Comparison of ENCODE assay signal across 19 mouse cellular contexts in the genomic region with DNA sequence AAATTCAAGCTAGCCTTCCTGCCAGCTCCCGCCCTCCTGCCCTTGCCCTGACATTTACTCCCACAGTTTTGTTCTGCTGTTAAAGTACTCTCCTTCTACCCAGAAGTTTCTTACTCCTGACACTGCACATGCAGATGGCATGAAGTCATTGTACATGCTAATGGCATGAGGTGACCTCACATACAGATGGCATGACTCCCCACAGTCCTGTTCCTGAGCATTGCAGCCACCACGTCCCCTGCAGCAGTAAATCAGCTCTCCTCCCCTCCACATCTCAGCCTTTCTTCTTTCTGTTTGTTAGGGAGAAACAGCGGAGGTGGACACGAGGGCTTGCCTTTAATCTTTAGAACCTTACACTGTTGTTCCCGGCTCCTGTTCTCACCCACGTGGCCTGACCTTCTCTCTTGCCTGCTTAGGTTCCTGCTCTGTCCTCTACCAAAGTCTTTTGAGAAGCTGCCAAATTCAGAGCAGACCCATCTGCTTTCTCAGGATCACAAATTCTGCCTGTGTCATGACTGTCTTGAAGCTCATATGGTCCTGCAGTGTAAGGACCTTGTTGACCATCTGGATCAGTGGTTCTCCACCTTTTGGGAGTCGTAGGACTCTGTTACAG. TPM values are rescaled to one million over a fixed set of nuclear protein-coding genes. Genes with fewer than 3 reads are reported as not detected.
DNase-seq lines count a peak whose midpoint lies in the region; ATAC-seq and TF ChIP-seq lines count a peak whose summit lies in the region.
"Had no signal": no experiment of that assay in that cellular context is flagged by ENCODE, and none has a peak within 500 bp of the region (broad histone marks: within the 10 kb centered on the region; RNA-seq: fewer than 3 reads in every experiment).

No protein-coding gene starts in this region.

- intact Hi-C loops in heart, adult 2 months (cut with DNase I), result no loop called here

- TF ChIP-seq CTCF in kidney, adult 2 months (conservative IDR thresholded peaks at IDR 0.05; ENCODE audit: insufficient read depth, insufficient read length, low read depth, low read length), result no peak
- TF ChIP-seq CTCF in heart, adult 2 months (IDR thresholded peaks at IDR 0.05), result no peak

- 47% methylated on average over 7 of the region's 7 CpGs for WGBS in kidney, embryonic 14.5 days
- 65% methylated on average over 7 of the region's 7 CpGs for WGBS in kidney, adult 2 months
- WGBS in heart, adult 2 months, result 71% methylated on average over 7 of the region's 7 CpGs

- no peak overlapping the region for H3K4me2 ChIP-seq in kidney, embryonic 14.5 days (replicated peaks; ENCODE audit: low read depth, low read length)
- H3K4me2 ChIP-seq: embryonic facial prominence, embryonic 13.5 days; heart, embryonic 12.5 days; limb, embryonic 12.5 days had no signal

- no peaks in the 10 kb centered on the region for H3K27me3 ChIP-seq in kidney, embryonic 14.5 days (ENCODE audit: control insufficient read depth, insufficient read depth, low read length)
- no peaks in the 10 kb centered on the region for H3K27me3 ChIP-seq in kidney, adult 2 months (replicated peaks; ENCODE audit: control insufficient read depth, insufficient read depth, low read length)
- no peaks in the 10 kb centered on the region for H3K27me3 ChIP-seq in heart, adult 2 months (ENCODE audit: control insufficient read depth, insufficient read depth, low read length)
- H3K27me3 ChIP-seq: embryonic facial prominence, embryonic 13.5 days; heart, embryonic 12.5 days; limb, embryonic 12.5 days had no signal

- no peak overlapping the region for H3K9ac ChIP-seq in kidney, embryonic 14.5 days (ENCODE audit: low read depth, low read length)
- no peak overlapping the region for H3K9ac ChIP-seq in heart, adult 2 months (ENCODE audit: low read depth, low read length)
- H3K9ac ChIP-seq: embryonic facial prominence, embryonic 13.5 days; heart, embryonic 12.5 days; limb, embryonic 12.5 days; liver, embryonic 14.5 days had no signal

- H3K36me3 ChIP-seq in kidney, embryonic 14.5 days (ENCODE audit: control insufficient read depth, insufficient read depth, low read length), result peaks cover 96% of the 10 kb centered on the region
- H3K36me3 ChIP-seq in kidney, adult 2 months (ENCODE audit: control insufficient read depth, insufficient read depth, low read length), result no peaks in the 10 kb centered on the region
- no peaks in the 10 kb centered on the region for H3K36me3 ChIP-seq in heart, adult 2 months (ENCODE audit: control insufficient read depth, insufficient read depth, low read length)

- peak; percentile 62 for ATAC-seq in kidney, embryonic 14.5 days (ENCODE audit: low FRiP score, low TSS enrichment)
- ATAC-seq: lung, postnatal 0 days had no signal

- H3K4me3 ChIP-seq in kidney, embryonic 14.5 days (ENCODE audit: low read length), result no peak overlapping the region
- H3K4me3 ChIP-seq in kidney, adult 2 months (ENCODE audit: insufficient read depth, low read depth, low read length), result no peak overlapping the region
- no peak overlapping the region for H3K4me3 ChIP-seq in heart, adult 2 months
- H3K4me3 ChIP-seq: embryonic facial prominence, embryonic 13.5 days; heart, embryonic 12.5 days; limb, embryonic 12.5 days had no signal

- TF ChIP-seq POLR2A in kidney, adult 2 months (IDR thresholded peaks at IDR 0.05; ENCODE audit: low read depth, low read length), result no peak
- no peak for TF ChIP-seq POLR2A in heart, adult 2 months (IDR thresholded peaks at IDR 0.05; ENCODE audit: insufficient read depth, low read depth, low read length)

- H3K9me3 ChIP-seq in kidney, embryonic 14.5 days (ENCODE audit: control insufficient read depth, low read length), result no peaks in the 10 kb centered on the region
- H3K9me3 ChIP-seq: embryonic facial prominence, embryonic 13.5 days; heart, embryonic 12.5 days; limb, embryonic 12.5 days had no signal

- H3K4me1 ChIP-seq in kidney, embryonic 14.5 days (ENCODE audit: control insufficient read depth, insufficient read depth, low read length), result no peaks in the 10 kb centered on the region
- no peaks in the 10 kb centered on the region for H3K4me1 ChIP-seq in kidney, adult 2 months (ENCODE audit: control insufficient read depth, insufficient read depth, low read length)
- H3K4me1 ChIP-seq in heart, adult 2 months (ENCODE audit: control insufficient read depth, insufficient read depth, low read length), result no peaks in the 10 kb centered on the region
- H3K4me1 ChIP-seq: embryonic facial prominence, embryonic 13.5 days; heart, embryonic 12.5 days; limb, embryonic 12.5 days had no signal

- TF ChIP-seq EP300 in heart, adult 2 months (IDR thresholded peaks at IDR 0.05; ENCODE audit: insufficient read depth, low read depth, low read length), result no peak

- H3K27ac ChIP-seq in kidney, embryonic 14.5 days (ENCODE audit: low read depth, low read length), result no peak overlapping the region
- H3K27ac ChIP-seq in kidney, adult 2 months (ENCODE audit: insufficient read depth, low read depth, low read length), result no peak overlapping the region
- no peak overlapping the region for H3K27ac ChIP-seq in heart, adult 2 months
- H3K27ac ChIP-seq: embryonic facial prominence, embryonic 13.5 days; limb, embryonic 12.5 days; liver, embryonic 14.5 days had no signal

- peak; percentile 22 to 26 for DNase-seq in adrenal gland, postnatal 36 days
- DNase-seq in adrenal gland, postnatal 25 days, result no peak
- DNase-seq in kidney, adult 2 months, result no peak
- DNase-seq in brain, adult 2 months (ENCODE audit: low read depth, low spot score), result peak; percentile 95
- peak; percentile 81 for DNase-seq in cerebellum, adult 9-11 months
- DNase-seq in heart, adult 2 months, result no peak
- DNase-seq in lung, postnatal 10 days, result no peak
- DNase-seq: gastrocnemius, postnatal 14 days; kidney, adult 8-10 months; right cerebral cortex, postnatal 25 days; thymus, postnatal 14 days had no signal

- no peaks in the 10 kb centered on the region for H3K79me2 ChIP-seq in heart, adult 2 months (replicated peaks; ENCODE audit: control insufficient read depth, insufficient read depth, low read length)

RNA-seq across cellular contexts. Expression of a gene that starts 58.7 kb away (rescaled TPM):
- 1 to 10 TPM in 1 of 2 experiments, under 1 TPM in 1; 0.89 to 1.1 TPM for total RNA-seq in adrenal gland, postnatal 36 days (2021)
- total RNA-seq in adrenal gland, postnatal 25 days (2021), result not detected in 2 replicates
- 0.19 TPM in 1 of 2 replicates, not detected in the other for polyA plus RNA-seq in kidney, embryonic 14.5 days (2014; fragmentation: Nextera tagmentation; extraction: Ambion mirVana)
- polyA plus RNA-seq in kidney, adult 2 months (2012; rRNA removed), result 0.12 and 0.38 TPM in 2 replicates
- total RNA-seq in heart, adult 2 months (2021), result under 1 TPM in 1 of 2 experiments, not detected in 1; 0.23 TPM
- polyA plus RNA-seq in heart, adult 2 months (2012; rRNA removed), result 0.20 TPM in 2 replicates
- total RNA-seq: heart, postnatal 25 days; MEL had no signal

Comparison
In these comparisons a context has a peak if more than half of its experiments do, and no peak if none do; other contexts are left out.
1. DNase-seq: peak in adrenal gland, postnatal 36 days (2 of 2), brain, adult 2 months (single experiment) and cerebellum, adult 9-11 months (single experiment); none in adrenal gland, postnatal 25 days (single experiment), kidney, adult 2 months (single experiment), heart, adult 2 months (0 of 2) and lung, postnatal 10 days (single experiment).